Mouse (Mus musculus) MEL (cell line): ENCODE data around the gene Arid1b. TPM values are rescaled to one million over a fixed set of nuclear protein-coding genes. Genes with fewer than 3 reads are reported as not detected.

Experiments used
- DNase-seq: peaks from one replicate; pipeline ENCODE4 v3.0.0; 2011; ENCODE audit warnings: low read depth, low spot score
- H3K27ac ChIP-seq: 2 replicates; pipeline ENCODE4 v1.5.1; 2012; ENCODE audit warnings: low read depth, mild to moderate bottlenecking, control low read depth, low read length, moderate library complexity; ENCODE audit not compliant: control insufficient read depth
- H3K27me3 ChIP-seq, 2 experiments: fragments of 150-350 bp in 1 of 2; sonication (generic) in 1 of 2; 2 replicates each; pipeline ENCODE4 v1.6.1; 2012; ENCODE audit warnings: low read length in 2 of 2, mild to moderate bottlenecking in 2 of 2, improper control_type of control experiment in 1 of 2, moderate library complexity in 1 of 2; ENCODE audit not compliant: insufficient read depth in 2 of 2, control insufficient read depth in 1 of 2
- H3K36me3 ChIP-seq, 2 experiments: 2 replicates each; pipeline ENCODE4 v1.6.1; 2012 to 2014; ENCODE audit warnings: low read length in 2 of 2, improper control_type of control experiment in 1 of 2, inconsistent platforms in 1 of 2, mild to moderate bottlenecking in 1 of 2; ENCODE audit not compliant: insufficient read depth in 2 of 2, control insufficient read depth in 1 of 2
- H3K4me1 ChIP-seq, 2 experiments: fragments of 150-350 bp in 1 of 2; sonication (generic) in 1 of 2; 2 replicates each; pipeline ENCODE4 v1.6.1; 2012; ENCODE audit warnings: low read length in 2 of 2, improper control_type of control experiment in 1 of 2, mild to moderate bottlenecking in 1 of 2; ENCODE audit not compliant: insufficient read depth in 2 of 2, control insufficient read depth in 1 of 2
- H3K4me3 ChIP-seq, 2 experiments: fragments of 150-350 bp in 1 of 2; sonication (generic) in 1 of 2; 2 replicates each; pipeline ENCODE4 v1.5.1; 2012; ENCODE audit warnings: low read depth in 2 of 2, low read length in 2 of 2, mild to moderate bottlenecking in 2 of 2, moderate library complexity in 2 of 2, control low read depth in 1 of 2, improper control_type of control experiment in 1 of 2; ENCODE audit not compliant: control insufficient read depth in 1 of 2, insufficient read depth in 1 of 2
- H3K79me2 ChIP-seq: 2 replicates; pipeline ENCODE4 v1.6.1; 2012; ENCODE audit warnings: mild to moderate bottlenecking, low read length, moderate library complexity; ENCODE audit not compliant: control insufficient read depth, poor library complexity, insufficient read depth
- H3K9ac ChIP-seq: 2 replicates; pipeline ENCODE4 v1.6.1; 2012; ENCODE audit warnings: low read depth, mild to moderate bottlenecking, control low read depth, low read length, moderate library complexity; ENCODE audit not compliant: control insufficient read depth, poor library complexity, severe bottlenecking
- H3K9me3 ChIP-seq: fragments of 150-350 bp; sonication (generic); replicated peaks from 2 replicates; pipeline ENCODE4 v1.6.1; 2012; ENCODE audit warnings: mild to moderate bottlenecking, low read length, improper control_type of control experiment, moderate library complexity; ENCODE audit not compliant: insufficient read depth
- EP300 ChIP-seq, 2 experiments: IDR thresholded peaks; 2 replicates each; pipeline ENCODE4 v1.6.1; 2011; ENCODE audit warnings: improper control_type of control experiment in 2 of 2, low read length in 2 of 2, low read depth in 1 of 2, mild to moderate bottlenecking in 1 of 2
- GABPA ChIP-seq: IDR thresholded peaks from 2 replicates; pipeline ENCODE4 v1.6.1; 2012; ENCODE audit warnings: low read depth, mild to moderate bottlenecking, inconsistent platforms, low read length, improper control_type of control experiment, moderate library complexity
- HCFC1 ChIP-seq: IDR thresholded peaks from 2 replicates; pipeline ENCODE4 v1.6.1; 2012; ENCODE audit warnings: low read depth, mild to moderate bottlenecking, inconsistent platforms, low read length, improper control_type of control experiment, moderate library complexity
- MAFK ChIP-seq: IDR thresholded peaks from 2 replicates; pipeline ENCODE4 v1.6.1; 2011; ENCODE audit warnings: low read depth, mild to moderate bottlenecking, low read length, improper control_type of control experiment, borderline replicate concordance
- MXI1 ChIP-seq: IDR thresholded peaks from 2 replicates; pipeline ENCODE4 v1.6.1; 2011; ENCODE audit warnings: mild to moderate bottlenecking, low read depth, low read length, improper control_type of control experiment
- MYB ChIP-seq: IDR thresholded peaks from 2 replicates; pipeline ENCODE4 v1.6.1; 2011; ENCODE audit warnings: mild to moderate bottlenecking, low read depth, low read length, improper control_type of control experiment
- NELFE ChIP-seq: IDR thresholded peaks from 2 replicates; pipeline ENCODE4 v1.6.1; 2011; ENCODE audit warnings: low read depth, low read length, improper control_type of control experiment
- POLR2A ChIP-seq, 2 experiments: IDR thresholded peaks; 2 replicates each; pipeline ENCODE4 v1.6.1; 2011 to 2012; ENCODE audit warnings: low read length in 2 of 2, mild to moderate bottlenecking in 2 of 2, control low read depth in 1 of 2, improper control_type of control experiment in 1 of 2, low read depth in 1 of 2, moderate library complexity in 1 of 2; ENCODE audit not compliant: control insufficient read depth in 1 of 2, insufficient read depth in 1 of 2, poor library complexity in 1 of 2
- POLR2AphosphoS2 ChIP-seq: IDR thresholded peaks from 2 replicates; pipeline ENCODE4 v1.6.1; 2011; ENCODE audit warnings: low read length, improper control_type of control experiment
- RCOR1 ChIP-seq: IDR thresholded peaks from 2 replicates; pipeline ENCODE4 v1.6.1; 2012; ENCODE audit warnings: low read depth, mild to moderate bottlenecking, inconsistent platforms, low read length, improper control_type of control experiment
- SMC3 ChIP-seq: IDR thresholded peaks from 2 replicates; pipeline ENCODE4 v1.6.1; 2011; ENCODE audit warnings: low read depth, low read length, improper control_type of control experiment
- TBP ChIP-seq: IDR thresholded peaks from 2 replicates; pipeline ENCODE4 v1.8.0; 2011; ENCODE audit warnings: low read depth, low read length, improper control_type of control experiment
- TCF12 ChIP-seq: IDR thresholded peaks from 2 replicates; pipeline ENCODE4 v1.6.1; 2014; ENCODE audit warnings: low read depth, mild to moderate bottlenecking, inconsistent platforms, low read length, improper control_type of control experiment, moderate library complexity
- USF1 ChIP-seq: IDR thresholded peaks from 2 replicates; pipeline ENCODE4 v1.6.1; 2014; ENCODE audit warnings: low read depth, mild to moderate bottlenecking, inconsistent platforms, low read length, improper control_type of control experiment, moderate library complexity
- USF2 ChIP-seq, 2 experiments: IDR thresholded peaks; 2 replicates each; pipeline ENCODE4 v1.6.1; 2011 to 2012; ENCODE audit warnings: improper control_type of control experiment in 2 of 2, low read length in 2 of 2, borderline replicate concordance in 1 of 2, inconsistent platforms in 1 of 2, low read depth in 1 of 2, mild to moderate bottlenecking in 1 of 2; ENCODE audit not compliant: insufficient read depth in 1 of 2
- ZC3H11A ChIP-seq: IDR thresholded peaks from 2 replicates; pipeline ENCODE4 v1.6.1; 2012; ENCODE audit warnings: low read depth, mild to moderate bottlenecking, inconsistent platforms, low read length, improper control_type of control experiment
- ZKSCAN1 ChIP-seq: IDR thresholded peaks from 2 replicates; pipeline ENCODE4 v1.6.1; 2012; ENCODE audit warnings: low read depth, mild to moderate bottlenecking, inconsistent platforms, low read length, improper control_type of control experiment, moderate library complexity
- ZMIZ1 ChIP-seq: IDR thresholded peaks from 2 replicates; pipeline ENCODE4 v1.6.1; 2012; ENCODE audit warnings: low read depth, mild to moderate bottlenecking, inconsistent platforms, low read length, improper control_type of control experiment, moderate library complexity
- ZNF384 ChIP-seq: IDR thresholded peaks from 2 replicates; pipeline ENCODE4 v1.6.1; 2012; ENCODE audit warnings: low read depth, mild to moderate bottlenecking, inconsistent platforms, low read length, improper control_type of control experiment
- polyA plus RNA-seq, 2 experiments: library from polyadenylated mRNA; stranded (reverse) in 1 of 2; unstranded in 1 of 2; fragments of >175 nt in 1 of 2; fragments of >200 nt in 1 of 2; gene quantifications; 2 replicates each; pipeline versions ENCODE4 v1.2.1 to v1.2.4; 2012; ENCODE audit warnings: low replicate concordance in 2 of 2, low read depth in 1 of 2; ENCODE audit not compliant: insufficient read length in 2 of 2, insufficient read depth in 1 of 2, missing spikeins in 1 of 2
- total RNA-seq: library from RNA; depleted of rRNA; stranded (reverse); fragments of 300-350 nt; gene quantifications from 2 replicates; pipeline ENCODE4 v1.2.3, GENCODE M21; 2012

Gene Arid1b
- total and polyA plus RNA-seq, 3 experiments: 13.4 to 17.4 TPM; not detected in 1

DNA sequence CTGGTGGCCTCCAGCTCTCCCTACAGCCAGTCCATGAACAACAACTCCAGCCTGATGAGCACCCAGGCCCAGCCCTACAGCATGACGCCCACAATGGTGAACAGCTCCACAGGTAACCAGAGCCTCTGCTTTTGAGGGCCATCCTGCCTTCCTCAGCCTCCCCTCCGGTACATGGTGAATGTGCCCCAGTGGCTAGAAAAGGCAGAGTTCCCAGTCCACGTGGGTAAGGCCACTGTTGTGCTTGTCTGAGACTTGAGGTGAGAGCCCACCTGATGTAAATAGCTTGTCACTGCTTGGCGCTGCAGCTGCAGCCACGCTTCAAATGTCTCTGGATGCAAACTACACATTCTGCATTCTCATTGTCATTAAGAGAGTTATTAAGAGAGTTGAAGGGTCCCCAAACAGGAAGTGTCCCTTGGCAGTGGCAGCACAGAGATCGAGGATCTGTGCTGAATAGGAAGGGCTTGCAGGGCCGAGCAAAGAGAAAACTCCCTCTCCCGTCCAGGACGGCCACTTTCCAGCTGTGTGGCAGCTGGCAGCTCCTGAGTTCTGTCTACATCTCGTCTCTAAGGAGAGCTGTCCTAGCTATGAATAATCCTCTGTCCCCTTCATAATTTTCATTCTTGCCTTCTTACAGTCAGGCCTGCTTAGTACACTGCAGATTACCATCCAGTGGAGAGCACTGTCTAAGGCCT is 311.8 kb downstream of the Arid1b start:
- no peaks in the 10 kb centered on the region; a peak in 1 of 4 replicates for H3K36me3 ChIP-seq

DNA sequence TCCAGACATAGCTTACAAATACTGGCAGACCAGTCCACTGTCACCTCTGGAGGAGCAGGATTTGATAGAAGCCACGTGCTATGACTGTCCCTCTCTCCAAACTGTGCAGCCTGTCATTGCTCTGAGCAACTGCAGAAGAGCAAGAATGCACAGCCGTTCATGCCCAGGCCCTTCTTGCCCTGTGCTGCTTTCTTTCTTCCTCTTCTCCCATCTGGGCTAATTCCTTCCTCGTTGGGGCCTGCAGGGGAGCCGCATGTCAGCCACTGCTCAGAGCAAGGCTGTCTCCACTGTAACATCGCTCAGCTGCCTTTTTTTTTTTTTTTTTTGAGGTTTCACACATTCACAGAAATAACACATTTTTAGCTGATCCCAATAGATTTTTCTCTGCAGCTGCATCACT is 315.8 kb downstream of the Arid1b start:
- Histone ChIP-seq H3K27ac (no peak overlapping the region), H3K4me3 (no peak overlapping the region), H3K36me3 (no peaks in the 10 kb centered on the region; a peak in 1 of 4 replicates), H3K79me2 (no peaks in the 10 kb centered on the region), H3K9me3 (no peaks in the 10 kb centered on the region), H3K4me1 (no peaks in the 10 kb centered on the region), H3K9ac (no peak overlapping the region), H3K27me3 (no peaks in the 10 kb centered on the region)
- TF ChIP-seq MAFK: no peak
- no peak for TF ChIP-seq MXI1
- TF ChIP-seq POLR2A (IDR thresholded peaks at IDR 0.05; ENCODE audit: control insufficient read depth in 1 of 2, insufficient read depth in 1 of 2, low read depth in 1 of 2, low read length in 2 of 2, poor library complexity in 1 of 2): no peak
- no peak for TF ChIP-seq USF2 (IDR thresholded peaks at IDR 0.05; ENCODE audit: borderline replicate concordance in 1 of 2, insufficient read depth in 1 of 2, low read depth in 1 of 2, low read length in 2 of 2)
- TF ChIP-seq TBP: no peak
- TF ChIP-seq GABPA: no peak
- DNase-seq: no peak

More for the DNA sequence above, 311.8 kb downstream of the Arid1b start:
- H3K79me2 ChIP-seq: no peaks in the 10 kb centered on the region
- H3K4me3 ChIP-seq: no peak overlapping the region
- no peaks in the 10 kb centered on the region for H3K27me3 ChIP-seq
- H3K27ac ChIP-seq: no peak overlapping the region
- H3K9me3 ChIP-seq: no peaks in the 10 kb centered on the region
- DNase-seq: no peak
- no peak overlapping the region for H3K9ac ChIP-seq
- TF ChIP-seq GABPA: no peak
- no peak for TF ChIP-seq RCOR1
- no peak for TF ChIP-seq ZMIZ1
- TF ChIP-seq HCFC1: no peak
- no peak for TF ChIP-seq MYB
- H3K4me1 ChIP-seq: no peaks in the 10 kb centered on the region

DNA sequence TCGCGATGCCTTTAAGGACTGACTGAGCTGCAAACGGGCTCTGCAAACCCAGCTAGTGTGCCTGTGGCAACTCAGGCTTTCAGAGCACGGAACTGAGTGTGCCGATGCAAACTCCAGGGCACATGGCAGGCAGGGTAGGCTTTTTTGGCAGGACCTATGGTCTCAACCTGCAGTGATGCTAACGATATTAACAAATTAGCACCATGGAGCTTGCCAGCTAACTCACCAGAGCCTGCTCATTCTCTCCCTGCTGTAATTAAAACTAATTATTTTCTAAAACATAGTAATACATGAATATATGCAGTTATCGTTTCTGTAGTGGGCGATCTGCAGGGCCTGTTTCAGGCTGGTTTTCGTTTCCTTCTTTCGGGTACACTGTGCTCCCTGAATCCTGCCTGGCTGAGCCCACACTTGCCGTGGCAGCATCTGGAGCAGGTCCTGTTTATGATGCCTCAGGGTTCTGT is 316.3 kb downstream of the Arid1b start:
- Histone ChIP-seq H3K27me3 (no peaks in the 10 kb centered on the region), H3K27ac (no peak overlapping the region), H3K79me2 (no peaks in the 10 kb centered on the region), H3K36me3 (no peaks in the 10 kb centered on the region; a peak in 1 of 4 replicates), H3K4me1 (no peaks in the 10 kb centered on the region), H3K9ac (no peak overlapping the region), H3K4me3 (no peak overlapping the region), H3K9me3 (no peaks in the 10 kb centered on the region)
- TF ChIP-seq POLR2AphosphoS2 (no peak), USF1 (no peak), TBP (no peak), TCF12 (no peak), ZNF384 (no peak), MYB (no peak), EP300 (IDR thresholded peaks at IDR 0.05; ENCODE audit: low read depth in 1 of 2, low read length in 2 of 2) (no peak), ZKSCAN1 (no peak), MXI1 (no peak), SMC3 (no peak), NELFE (no peak), ZC3H11A (no peak)
- no peak for DNase-seq
